Mouse (Mus musculus) Muller cell, postnatal 12 days (primary cell): ENCODE data around the gene Arhgef3.

Experiments used
- DNase-seq: peaks from one replicate; pipeline ENCODE4 v3.0.0-alpha.2; 2015; ENCODE audit errors: inconsistent ontology term

Arhgef3 gene

DNA sequence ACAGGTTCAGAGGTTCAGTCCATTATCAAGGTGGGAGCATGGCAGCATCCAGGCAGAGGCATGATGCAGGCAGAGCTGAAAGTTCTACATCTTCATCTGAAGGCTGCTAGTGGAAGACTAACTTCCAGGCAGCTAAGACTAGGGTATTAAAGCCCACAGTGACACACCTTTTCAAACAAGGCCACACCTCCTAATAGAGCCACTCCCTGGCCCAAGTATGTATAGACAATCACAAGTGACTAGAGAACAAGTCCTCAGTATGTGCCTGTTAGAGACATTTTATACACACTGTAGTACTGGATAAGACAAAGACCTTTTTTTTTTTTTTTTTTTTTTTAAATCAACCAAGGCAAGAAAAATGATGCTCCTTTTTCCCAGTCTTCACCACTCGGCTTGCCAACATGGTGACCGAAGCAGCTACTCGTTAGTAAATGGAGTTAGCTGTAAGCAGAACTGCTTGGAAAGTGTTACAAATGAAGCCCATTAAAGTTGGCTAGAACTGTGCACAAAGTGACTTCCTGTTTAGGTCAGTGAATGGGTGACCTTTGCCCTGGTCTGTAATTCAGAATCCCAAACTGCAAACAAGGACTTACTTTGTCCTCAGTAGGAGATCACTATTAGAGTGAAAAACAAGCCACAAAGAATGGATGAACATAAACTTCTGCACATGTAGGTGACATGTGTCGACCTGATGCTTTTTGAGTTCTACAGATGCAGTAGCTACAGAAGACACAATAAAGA lies 229.7 kb downstream of the Arhgef3 start:
- DNase-seq: no peak

DNA sequence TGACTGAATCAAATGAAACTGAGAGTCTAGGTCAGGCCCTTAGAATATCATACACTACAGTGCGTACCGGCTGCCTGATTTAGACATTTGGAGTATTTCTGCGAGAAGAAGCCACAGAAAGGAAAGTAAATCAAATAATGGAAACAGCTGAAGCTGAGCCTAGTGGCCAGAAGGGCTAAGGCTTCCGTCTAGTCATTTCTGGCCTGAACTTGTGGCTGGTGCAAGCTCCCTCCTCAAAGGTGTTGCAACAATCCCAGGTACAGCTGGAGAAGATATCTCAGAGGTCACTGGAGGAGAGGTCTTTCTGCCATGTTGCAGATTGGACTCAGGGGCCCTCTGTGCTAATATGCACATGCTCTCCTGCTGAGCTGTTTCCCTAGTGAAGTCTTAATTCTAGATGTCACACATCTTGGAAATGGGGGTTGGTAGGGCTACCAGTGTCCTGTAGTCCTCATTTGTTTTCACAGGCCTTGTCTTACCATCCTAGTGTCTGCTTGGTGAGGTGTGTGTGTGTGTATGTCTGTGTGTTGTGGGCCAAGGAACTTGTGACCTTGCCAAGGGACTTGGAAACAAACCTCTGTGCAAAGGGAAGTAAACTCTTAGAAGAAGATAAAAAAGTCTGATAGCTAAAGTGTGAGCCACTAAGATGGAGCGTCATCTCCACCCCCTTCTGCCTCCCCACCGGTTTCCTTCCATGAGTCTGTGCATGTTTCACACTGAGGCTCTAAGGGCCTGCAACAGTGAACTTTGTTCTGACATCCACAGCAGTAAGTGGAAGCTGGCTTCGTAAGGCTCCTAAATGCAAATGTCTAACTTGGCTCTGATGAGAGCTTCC lies 230.6 kb downstream of the Arhgef3 start:
- no peak for DNase-seq

DNA sequence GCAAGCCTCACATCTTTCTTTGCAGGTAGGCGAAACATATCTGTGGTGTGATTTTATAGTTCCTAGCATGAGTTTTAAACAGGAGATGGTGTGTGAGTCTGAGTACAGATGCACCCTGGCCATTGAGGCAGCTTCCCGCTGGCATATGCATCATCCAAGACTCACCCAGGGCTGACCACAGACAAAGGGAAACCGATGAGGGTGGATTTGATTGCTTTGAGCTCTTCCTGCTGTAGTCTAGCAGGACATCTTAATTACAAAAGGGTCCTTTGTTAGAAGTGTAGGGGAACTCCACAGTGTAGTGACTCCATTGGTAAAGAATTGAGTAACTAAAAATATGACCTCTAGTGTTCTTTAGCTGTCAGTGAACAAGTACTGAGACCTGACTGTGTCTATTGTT lies 232.5 kb downstream of the Arhgef3 start:
- DNase-seq: peak; percentile 91

DNA sequence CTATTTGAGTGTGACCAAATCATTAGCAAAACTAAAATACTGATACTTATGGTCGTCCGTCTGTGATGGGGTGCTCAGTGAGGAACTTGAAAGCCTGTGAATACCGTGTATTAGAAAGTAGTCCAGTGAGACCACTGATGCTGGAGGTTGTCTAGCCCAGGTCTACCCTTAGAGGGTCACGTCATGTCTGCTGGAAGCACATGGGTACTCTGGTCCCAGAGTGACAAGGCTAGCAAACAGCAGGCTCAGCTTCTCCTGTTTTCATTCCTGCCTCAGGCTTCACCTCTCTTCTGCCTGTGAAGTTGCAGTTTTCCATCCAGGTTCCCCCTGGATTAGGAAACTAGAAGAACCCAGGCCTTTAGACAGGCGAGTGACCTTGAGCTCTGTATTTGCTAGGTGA lies 233.0 kb downstream of the Arhgef3 start:
- DNase-seq: no peak

DNA sequence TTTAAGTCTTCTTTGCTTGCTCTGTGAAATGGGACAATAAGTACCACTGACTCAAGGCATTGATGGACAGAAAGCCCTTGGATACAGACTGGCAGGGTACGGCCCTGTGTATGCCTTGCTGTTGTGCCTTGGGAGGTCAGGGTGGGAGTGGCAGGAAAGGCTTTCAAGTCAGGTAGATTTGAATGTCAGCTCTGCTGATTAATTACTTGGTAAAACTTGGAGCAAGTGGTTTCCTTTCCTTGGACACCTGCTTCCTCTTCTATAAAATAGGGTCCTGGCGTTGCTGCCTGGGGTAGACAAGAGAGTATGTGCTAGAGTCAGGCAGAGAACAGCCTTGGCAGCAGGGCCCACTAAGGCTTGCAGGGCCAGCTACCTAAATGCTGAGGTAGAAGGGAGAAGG lies 233.4 kb downstream of the Arhgef3 start:
- no peak for DNase-seq

GRCm38 (mm10) chr14:27348656-27349055 lies 234.0 kb downstream of the Arhgef3 start:
- DNase-seq: no peak

- no peak for DNase-seq
Measured at GRCm38 (mm10) chr14:27349120-27349519, 234.4 kb downstream of the Arhgef3 start.

DNA sequence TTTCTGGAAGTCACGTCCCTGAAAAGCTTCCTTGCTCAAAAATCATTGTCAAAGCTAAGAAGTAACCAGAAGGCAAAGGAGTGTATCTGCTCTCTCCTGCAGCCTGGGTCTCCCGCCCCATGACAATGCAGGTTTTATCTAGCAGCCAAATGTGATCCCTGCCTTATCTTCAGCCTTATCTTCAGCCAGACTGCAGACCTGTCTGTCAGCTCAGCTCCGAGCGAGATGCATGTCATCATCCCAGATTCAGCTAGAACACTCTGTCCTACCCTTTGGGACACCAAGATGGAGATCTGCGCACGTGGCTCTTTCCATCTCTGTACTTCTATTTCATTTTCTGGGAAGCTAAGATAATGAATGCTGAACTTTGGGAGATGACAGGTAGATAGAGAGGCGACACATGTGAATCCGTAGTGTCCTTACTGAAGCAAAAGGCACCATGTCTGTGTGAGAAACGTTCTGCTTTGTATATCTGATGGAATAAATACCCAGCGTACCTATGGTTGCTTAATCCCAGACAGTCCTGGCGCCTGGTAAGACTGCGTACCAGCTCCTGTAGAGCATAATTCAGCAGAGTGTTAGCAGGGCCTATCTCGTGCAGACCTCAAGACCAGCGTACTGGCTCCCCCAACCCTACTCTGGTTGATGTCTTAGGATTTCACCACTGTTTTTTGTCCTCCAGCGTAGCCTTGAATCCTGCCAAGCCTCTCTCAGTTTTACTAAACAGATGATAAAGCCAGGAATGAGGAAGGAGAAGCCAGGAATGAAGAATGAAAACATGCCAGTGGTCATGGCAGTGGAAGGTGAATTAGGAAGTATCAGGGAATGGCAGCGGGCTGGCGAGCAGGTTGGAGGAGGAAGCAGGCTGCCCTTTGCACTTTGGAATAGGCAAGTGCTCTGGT lies 235.4 kb downstream of the Arhgef3 start:
- DNase-seq: no peak

DNA sequence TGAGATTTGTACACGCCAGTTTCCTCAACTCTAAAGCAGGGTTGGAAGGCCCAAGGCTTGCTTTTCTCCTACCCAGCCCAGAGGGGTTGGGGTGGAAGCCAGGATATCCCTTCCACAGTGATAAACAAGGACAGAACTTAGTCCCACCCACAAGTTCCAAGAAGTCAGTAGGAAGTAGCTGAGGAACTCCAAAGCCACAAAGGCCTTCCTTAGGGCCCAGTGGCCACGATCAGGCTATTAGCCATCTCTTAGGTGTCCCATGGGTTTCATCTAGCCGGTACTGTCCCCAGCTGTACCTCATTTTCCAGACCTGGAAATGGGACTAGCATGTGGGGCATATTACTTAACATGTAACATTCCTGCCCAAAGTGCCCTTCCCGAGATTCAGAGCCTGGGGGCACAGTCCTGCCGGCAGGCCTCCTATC lies 236.4 kb downstream of the Arhgef3 start:
- no peak for DNase-seq

GRCm38 (mm10) chr14:27351476-27352079 lies 236.9 kb downstream of the Arhgef3 start:
- DNase-seq: no peak

- no peak for DNase-seq
Measured at GRCm38 (mm10) chr14:27352470-27352869, 237.8 kb downstream of the Arhgef3 start.

DNA sequence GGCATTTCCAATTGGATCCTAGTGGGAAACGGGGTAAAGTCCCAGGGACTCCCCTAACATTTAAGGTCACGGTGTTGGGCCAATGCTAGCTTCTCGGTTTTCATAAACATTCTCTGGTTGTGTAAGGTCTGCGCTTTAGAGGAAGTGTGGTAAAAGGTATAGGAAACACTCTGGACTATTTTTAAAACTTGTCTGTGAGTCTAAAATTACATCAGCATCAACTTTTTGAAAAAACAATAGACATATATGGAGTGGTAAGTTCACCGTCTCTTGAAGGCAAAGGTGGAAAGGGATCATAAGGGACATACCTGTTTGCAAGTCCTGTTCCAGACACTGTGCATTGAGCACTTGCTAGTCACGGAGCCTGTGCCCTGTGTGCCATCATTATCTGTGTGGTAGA lies 240.5 kb downstream of the Arhgef3 start:
- DNase-seq: no peak

DNA sequence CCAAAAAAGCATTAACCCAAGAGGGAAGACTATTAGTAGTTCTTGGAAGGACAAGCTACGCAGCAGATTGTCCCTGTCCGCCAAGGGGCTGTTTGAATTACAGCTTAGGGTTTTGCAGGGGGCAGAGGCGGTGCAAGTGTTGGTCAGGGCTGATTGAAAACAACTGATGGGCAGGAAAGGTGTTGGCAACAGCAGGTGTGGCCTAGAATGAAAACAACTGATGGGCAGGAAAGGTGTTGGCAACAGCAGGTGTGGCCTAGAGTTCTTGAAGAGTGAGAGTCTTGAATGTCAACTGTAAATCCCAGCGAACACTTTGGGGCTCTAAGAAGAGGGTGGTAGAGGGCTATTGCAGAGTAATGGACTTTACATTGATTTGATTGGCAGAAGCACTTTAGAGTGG lies 241.2 kb downstream of the Arhgef3 start:
- DNase-seq: no peak

GRCm38 (mm10) chr14:27357139-27357538 lies 242.4 kb downstream of the Arhgef3 start:
- DNase-seq: no peak

DNA sequence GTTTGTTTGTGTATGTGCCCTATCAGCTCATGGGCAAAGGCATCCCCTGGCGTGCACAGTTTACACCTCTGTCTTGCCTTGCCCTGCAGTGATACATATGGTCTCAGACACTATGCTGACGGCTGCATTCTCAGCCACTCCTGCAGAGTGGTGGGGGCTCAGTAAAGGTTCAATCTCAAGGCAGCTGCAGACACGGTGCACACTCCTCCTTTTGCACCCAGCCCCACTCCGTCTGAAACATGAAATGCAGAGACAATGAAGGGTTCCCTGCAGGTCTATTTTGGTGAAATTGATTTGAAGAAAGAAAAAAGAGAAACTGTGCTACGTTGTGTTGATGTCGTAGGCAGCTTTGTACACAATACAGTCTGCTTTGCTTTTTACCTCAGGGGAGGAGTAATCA lies 243.5 kb downstream of the Arhgef3 start:
- no peak for DNase-seq

DNA sequence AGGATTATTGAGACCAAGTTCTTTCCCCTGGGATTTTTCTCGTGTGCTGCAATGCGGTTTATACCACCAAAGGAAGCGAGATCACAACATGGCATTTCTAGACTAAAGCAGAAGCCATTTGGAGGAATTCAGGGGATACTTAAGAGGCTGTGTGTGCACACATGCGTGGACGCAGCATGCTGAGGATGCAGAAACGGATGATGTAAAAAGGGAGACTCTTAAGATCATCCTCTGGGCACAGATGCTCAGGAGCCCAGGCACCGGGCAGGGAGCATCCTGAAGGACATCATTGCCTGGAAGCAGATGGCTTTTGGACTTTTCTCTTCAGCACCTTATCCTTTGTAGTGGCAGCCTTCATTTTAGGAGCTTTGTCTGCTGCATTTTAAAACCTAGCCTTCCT lies 246.2 kb downstream of the Arhgef3 start:
- no peak for DNase-seq

DNA sequence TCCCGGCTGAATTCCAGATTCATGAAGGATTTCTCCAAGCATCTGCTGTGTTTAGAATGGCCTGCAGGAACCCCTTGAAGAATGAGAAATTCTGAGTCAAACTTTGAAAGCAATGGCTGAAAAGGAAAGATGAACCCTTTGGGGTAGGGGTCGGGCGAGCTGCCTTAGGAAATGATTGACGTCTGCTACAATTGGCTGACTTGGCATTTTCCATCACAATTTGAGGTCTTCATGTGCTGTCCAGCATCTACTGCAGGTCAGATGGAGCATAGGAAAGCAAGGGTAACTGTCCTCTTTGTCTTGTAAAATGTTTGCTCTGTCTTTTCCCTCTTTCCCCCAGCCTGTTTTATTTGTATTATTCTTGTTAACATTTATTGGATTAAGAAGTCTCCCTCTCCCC lies 246.8 kb downstream of the Arhgef3 start:
- no peak for DNase-seq

DNA sequence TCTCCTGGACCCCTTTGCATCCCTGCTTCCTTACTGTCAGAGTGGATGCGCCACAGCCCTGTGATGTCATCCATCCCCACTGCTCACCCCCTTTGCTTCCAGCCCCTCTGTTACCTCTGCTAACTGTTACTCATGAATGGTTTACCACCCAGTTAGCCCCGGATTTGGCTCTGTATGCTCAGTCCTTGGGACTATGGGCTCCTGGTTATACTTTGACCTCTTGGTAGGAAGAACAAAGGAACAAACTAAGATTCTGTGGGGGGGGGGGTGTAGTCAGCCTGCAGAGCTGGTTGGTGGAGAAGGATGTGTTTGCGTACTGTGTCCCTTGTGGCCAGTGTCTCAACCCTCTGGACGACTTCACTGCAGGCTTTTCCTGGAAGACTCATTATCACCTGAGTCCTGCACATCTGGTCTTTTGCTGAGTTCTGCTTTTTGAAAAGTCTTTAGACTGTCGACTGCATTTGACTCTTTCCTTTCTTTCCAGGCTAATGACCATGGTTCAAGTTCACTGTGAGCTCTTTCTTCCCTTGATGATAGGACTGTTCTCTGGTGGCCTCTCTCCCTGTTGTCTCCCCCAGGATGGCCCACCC lies 250.1 kb downstream of the Arhgef3 start:
- DNase-seq: no peak

DNA sequence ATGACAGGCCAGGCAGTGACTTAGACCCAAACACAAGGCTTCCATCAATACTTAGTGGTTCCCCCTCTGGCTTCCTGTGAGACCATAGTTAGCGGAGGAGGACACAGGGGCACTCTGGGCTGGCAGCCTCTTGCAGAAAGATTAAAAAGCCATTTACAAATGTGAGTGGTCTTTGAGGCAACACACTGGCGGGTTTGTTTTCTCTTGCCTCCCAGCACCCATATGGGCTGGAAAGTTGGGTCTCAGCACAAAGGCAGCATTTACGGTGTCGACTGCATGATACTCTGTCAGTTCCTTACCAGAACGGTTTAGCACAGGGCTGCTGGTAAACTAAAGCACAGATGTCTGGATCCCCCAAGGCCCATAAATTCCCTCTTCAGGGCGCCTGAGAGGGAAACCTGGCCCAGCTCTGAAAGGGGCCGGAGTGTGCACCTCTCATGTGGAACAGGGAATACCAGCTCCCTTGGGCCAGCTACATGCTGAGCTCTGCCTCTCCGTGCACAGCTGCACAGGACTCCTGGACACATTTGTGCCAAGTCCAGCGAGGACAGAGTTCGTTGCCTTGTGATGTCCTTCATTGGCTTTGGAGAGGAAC lies 252.5 kb downstream of the Arhgef3 start:
- DNase-seq: no peak

- peak; percentile 73 for DNase-seq
Measured at GRCm38 (mm10) chr14:27368619-27369018, 253.9 kb downstream of the Arhgef3 start.

DNA sequence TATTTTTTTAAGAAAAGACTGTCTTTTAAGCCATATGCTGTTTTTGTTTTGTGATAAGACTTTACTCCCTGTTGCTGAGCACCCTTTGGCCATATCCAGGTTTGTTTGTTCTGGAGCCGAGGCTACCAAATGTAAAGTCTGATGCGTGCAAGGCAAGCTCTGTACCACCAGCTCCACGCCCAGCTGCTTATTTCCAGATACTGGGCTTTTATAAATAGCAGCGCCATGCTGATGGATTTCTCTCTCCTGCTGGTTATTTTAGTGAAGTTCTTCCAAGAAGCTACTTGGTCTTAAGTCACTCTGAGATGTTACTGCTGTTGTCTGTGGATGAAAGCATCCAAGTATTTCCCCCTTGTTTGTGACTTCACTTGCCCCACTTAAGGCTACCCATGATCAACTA lies 254.8 kb downstream of the Arhgef3 start:
- no peak for DNase-seq
